Comparison of ENCODE assay signal across 32 mouse cellular contexts in genomic region chr3:103758456-103758855, GRCm38 (mm10). TPM values are rescaled to one million over a fixed set of nuclear protein-coding genes. Genes with fewer than 3 reads are reported as not detected.
DNase-seq lines count a peak whose midpoint lies in the region; ATAC-seq and TF ChIP-seq lines count a peak whose summit lies in the region.
"Had no signal": no experiment of that assay in that cellular context is flagged by ENCODE, and none has a peak within 500 bp of the region (broad histone marks: within the 10 kb centered on the region; RNA-seq: fewer than 3 reads in every experiment).

No protein-coding gene starts in this region.

- no peak overlapping the region for H3K9ac ChIP-seq in hindbrain, embryonic 12.5 days
- H3K9ac ChIP-seq: embryonic facial prominence, embryonic 13.5 days; embryonic facial prominence, embryonic 15.5 days; forebrain, embryonic 12.5 days had no signal

- intact Hi-C loops in gastrocnemius, adult 2 months (cut with DNase I): no loop called here
- intact Hi-C loops in gastrocnemius, postnatal 36 days (cut with DNase I): no loop called here

- 85% methylated on average over 7 of the region's 7 CpGs for WGBS in hindbrain, embryonic 12.5 days

- no peak overlapping the region for H3K27ac ChIP-seq in gastrocnemius, adult 2 months
- no peak overlapping the region for H3K27ac ChIP-seq in hindbrain, embryonic 12.5 days
- H3K27ac ChIP-seq: embryonic facial prominence, embryonic 13.5 days; embryonic facial prominence, embryonic 15.5 days; forebrain, embryonic 10.5 days; forebrain, embryonic 12.5 days had no signal

- no peaks in the 10 kb centered on the region for H3K9me3 ChIP-seq in E14TG2a.4 (ENCODE audit: low read length)
- no peaks in the 10 kb centered on the region for H3K9me3 ChIP-seq in hindbrain, embryonic 12.5 days (replicated peaks)
- H3K9me3 ChIP-seq: embryonic facial prominence, embryonic 13.5 days; embryonic facial prominence, embryonic 15.5 days; forebrain, embryonic 10.5 days; forebrain, embryonic 12.5 days; G1E had no signal

- H3K4me2 ChIP-seq in hindbrain, embryonic 12.5 days (replicated peaks): no peak overlapping the region
- H3K4me2 ChIP-seq: embryonic facial prominence, embryonic 13.5 days; embryonic facial prominence, embryonic 15.5 days; forebrain, embryonic 12.5 days had no signal

- H3K36me3 ChIP-seq in E14TG2a.4 (ENCODE audit: insufficient read depth, low read length): peaks cover 71% of the 10 kb centered on the region
- H3K36me3 ChIP-seq in hindbrain, embryonic 12.5 days: peaks cover 69% of the 10 kb centered on the region

- peak; percentile 33 for DNase-seq in gastrocnemius, adult 2 months
- no peak for DNase-seq in gastrocnemius, postnatal 36 days
- peak; percentile 68 for DNase-seq in R1 (ENCODE audit: low read depth, low spot score)
- no peak for DNase-seq in cerebellum, adult 11-12 months
- DNase-seq: adrenal gland, adult 8-10 months; adrenal gland, postnatal 14 days; adrenal gland, postnatal 36 days; B cell, adult 2 months; cerebellum, adult 18-20 months; cerebellum, adult 8-10 months; cerebellum, adult 9-11 months; cerebellum, postnatal 14 days; cerebellum, postnatal 36 days; embryo, embryonic 11 days had no signal

- no peak overlapping the region for H3K4me3 ChIP-seq in gastrocnemius, adult 2 months
- no peak overlapping the region for H3K4me3 ChIP-seq in E14TG2a.4 (replicated peaks; ENCODE audit: low read length)
- no peak overlapping the region for H3K4me3 ChIP-seq in hindbrain, embryonic 12.5 days
- H3K4me3 ChIP-seq: embryonic facial prominence, embryonic 13.5 days; embryonic facial prominence, embryonic 15.5 days; erythroblast, embryonic 14.5 days; forebrain, embryonic 10.5 days; forebrain, embryonic 12.5 days had no signal

- no peaks in the 10 kb centered on the region for H3K27me3 ChIP-seq in E14TG2a.4 (ENCODE audit: insufficient read depth, low read length)
- H3K27me3 ChIP-seq in hindbrain, embryonic 12.5 days: no peaks in the 10 kb centered on the region
- H3K27me3 ChIP-seq: CH12.LX; embryonic facial prominence, embryonic 13.5 days; embryonic facial prominence, embryonic 15.5 days; forebrain, embryonic 12.5 days; Patski had no signal

- H3K4me1 ChIP-seq in E14TG2a.4 (replicated peaks; ENCODE audit: low read depth, low read length): peaks cover 67% of the 10 kb centered on the region
- H3K4me1 ChIP-seq in hindbrain, embryonic 12.5 days: no peaks in the 10 kb centered on the region
- H3K4me1 ChIP-seq: embryonic facial prominence, embryonic 13.5 days; embryonic facial prominence, embryonic 15.5 days; forebrain, embryonic 10.5 days; forebrain, embryonic 12.5 days had no signal

- 0 out of 2 replicates have a peak, but pooled peaks have one; percentile 4 for TF ChIP-seq CTCF in gastrocnemius, adult 2 months (IDR thresholded peaks at IDR 0.05)
- TF ChIP-seq CTCF in E14TG2a.4 (conservative IDR thresholded peaks at IDR 0.05; ENCODE audit: low read length): 0 out of 2 replicates have a peak, but pooled peaks have one; percentile 4

- no peak for ATAC-seq in hindbrain, embryonic 12.5 days (ENCODE audit: low FRiP score)
- ATAC-seq: activated CD4-positive, CD25-positive, alpha-beta regulatory T cell, adult 4 months; CD4-positive, CD25-positive, alpha-beta regulatory T cell, adult 4 months; forebrain, embryonic 14.5 days; forebrain, embryonic 16.5 days; Patski had no signal

RNA-seq across cellular contexts. Expression of gene Gm10964, which starts 19.3 kb away (rescaled TPM):
- not detected for total RNA-seq in gastrocnemius, adult 2 months (2021)
- total RNA-seq in gastrocnemius, postnatal 36 days (2021): not detected
- not detected in 2 replicates for polyA plus RNA-seq in hindbrain, embryonic 12.5 days (2016; fragmentation: Nextera tagmentation; extraction: Ambion mirVana)
- total RNA-seq: adrenal gland, adult 18-20 months; adrenal gland, adult 8-10 months; adrenal gland, postnatal 14 days; adrenal gland, postnatal 36 days; CH12.LX; common myeloid progenitor, adult 5-6 weeks; G1E had no signal
- polyA plus RNA-seq: activated CD4-positive, CD25-positive, alpha-beta regulatory T cell, adult 4 months; CD4-positive, CD25-positive, alpha-beta regulatory T cell, adult 4 months; embryonic facial prominence, embryonic 11.5 days; embryonic facial prominence, embryonic 13.5 days; embryonic facial prominence, embryonic 15.5 days; erythroblast, embryonic 14.5 days; forebrain, embryonic 10.5 days; forebrain, embryonic 12.5 days; forebrain, embryonic 14.5 days; forebrain, embryonic 16.5 days; frontal cortex, adult 2 months; G1E; Patski had no signal

RNA-seq across cellular contexts. Expression of gene Olfml3, which starts 20.7 kb away (rescaled TPM):
- total RNA-seq in gastrocnemius, adult 2 months (2021): 1 to 10 TPM; 2.6 to 8.3 TPM
- total RNA-seq in gastrocnemius, postnatal 36 days (2021): 1 to 10 TPM; 4.4 to 5.8 TPM
- polyA plus RNA-seq in hindbrain, embryonic 12.5 days (2016; fragmentation: Nextera tagmentation; extraction: Ambion mirVana): 16.9 and 18.3 TPM in 2 replicates
- polyA plus RNA-seq: G1E had no signal

RNA-seq across cellular contexts. Expression of gene Hipk1, which starts 32.9 kb away (rescaled TPM):
- 10 to 100 TPM; 67.2 to 73.7 TPM for total RNA-seq in gastrocnemius, adult 2 months (2021)
- total RNA-seq in gastrocnemius, postnatal 36 days (2021): 10 to 100 TPM; 53.8 to 61.3 TPM
- polyA plus RNA-seq in hindbrain, embryonic 12.5 days (2016; fragmentation: Nextera tagmentation; extraction: Ambion mirVana): 16.5 and 17.1 TPM in 2 replicates

RNA-seq across cellular contexts. Expression of gene Dclre1b, which starts 50.8 kb away (rescaled TPM):
- total RNA-seq in gastrocnemius, adult 2 months (2021): 1 to 10 TPM; 6.4 to 8.6 TPM
- total RNA-seq in gastrocnemius, postnatal 36 days (2021): 1 to 10 TPM; 2.5 to 5.1 TPM
- 22.1 and 24.0 TPM in 2 replicates for polyA plus RNA-seq in hindbrain, embryonic 12.5 days (2016; fragmentation: Nextera tagmentation; extraction: Ambion mirVana)

RNA-seq across cellular contexts. Expression of gene Ap4b1, which starts 50.9 kb away (rescaled TPM):
- 1 to 10 TPM; 7.1 to 8.8 TPM for total RNA-seq in gastrocnemius, adult 2 months (2021)
- total RNA-seq in gastrocnemius, postnatal 36 days (2021): 10 to 100 TPM in 1 of 2 experiments, 1 to 10 TPM in 1; 7.4 to 10.8 TPM
- polyA plus RNA-seq in hindbrain, embryonic 12.5 days (2016; fragmentation: Nextera tagmentation; extraction: Ambion mirVana): 24.6 and 26.1 TPM in 2 replicates

Comparison
In these comparisons a context has a peak if more than half of its experiments do, and no peak if none do; other contexts are left out.
1. DNase-seq: peak in gastrocnemius, adult 2 months (single experiment) and R1 (single experiment); none in gastrocnemius, postnatal 36 days (0 of 2) and cerebellum, adult 11-12 months (single experiment).